Mouse (Mus musculus) adrenal gland, adult 2 months (tissue): ENCODE results near the gene P2ry2. TPM values are rescaled to one million over a fixed set of nuclear protein-coding genes. Genes with fewer than 3 reads are reported as not detected.

Experiments used
- DNase-seq: peaks from one replicate; pipeline ENCODE4 v3.0.0; 2021
- polyA plus RNA-seq: library from polyadenylated mRNA; depleted of rRNA; stranded (reverse); fragments of >200 nt; gene quantifications from 2 replicates; pipeline ENCODE4 v1.2.3, GENCODE M21; 2012
- total RNA-seq, 2 experiments: library from RNA; stranded (reverse); gene quantifications; 2 replicates each; pipeline ENCODE4 v1.2.3; 2021

P2ry2 gene
- total and polyA plus RNA-seq, 3 experiments = 1.9 to 5.0 (median 3.8) TPM

GRCm38 (mm10) chr7:100984452-100985395, 27.9 kb downstream of the P2ry2 start:
- DNase-seq = peak; percentile 70

- DNase-seq = peak; percentile 78
Measured at GRCm38 (mm10) chr7:100979175-100979574, 33.5 kb downstream of the P2ry2 start.

- DNase-seq = no peak
Measured at GRCm38 (mm10) chr7:100978171-100978570, 34.5 kb downstream of the P2ry2 start.

GRCm38 (mm10) chr7:100974135-100974903, 38.3 kb downstream of the P2ry2 start, which contains the start of gene P2ry6:
Gene P2ry6 (minus strand): TSS chr7:100974649.
- DNase-seq = peak; percentile 89

GRCm38 (mm10) chr7:100972875-100973274, 39.8 kb downstream of the P2ry2 start:
- DNase-seq = no peak

GRCm38 (mm10) chr7:100968874-100969659, 43.6 kb downstream of the P2ry2 start:
- no peak for DNase-seq

GRCm38 (mm10) chr7:100968376-100968775, 44.3 kb downstream of the P2ry2 start:
- DNase-seq = no peak

- no peak for DNase-seq
Measured at GRCm38 (mm10) chr7:100967850-100968249, 44.8 kb downstream of the P2ry2 start.

- DNase-seq = no peak
Measured at GRCm38 (mm10) chr7:100966014-100966413, 46.7 kb downstream of the P2ry2 start.

GRCm38 (mm10) chr7:100965079-100965478, 47.6 kb downstream of the P2ry2 start:
- DNase-seq = peak; percentile 39

GRCm38 (mm10) chr7:100964242-100964641, 48.4 kb downstream of the P2ry2 start:
- DNase-seq = no peak

GRCm38 (mm10) chr7:100963381-100963780, 49.3 kb downstream of the P2ry2 start:
- DNase-seq = no peak

GRCm38 (mm10) chr7:100961146-100961545, 51.5 kb downstream of the P2ry2 start:
- no peak for DNase-seq

- DNase-seq = no peak
Measured at GRCm38 (mm10) chr7:100960462-100960861, 52.2 kb downstream of the P2ry2 start.

- no peak for DNase-seq
Measured at GRCm38 (mm10) chr7:100958426-100958825, 54.2 kb downstream of the P2ry2 start.

- no peak for DNase-seq
Measured at GRCm38 (mm10) chr7:100952686-100953085, 60.0 kb downstream of the P2ry2 start.

GRCm38 (mm10) chr7:100951903-100952302, 60.8 kb downstream of the P2ry2 start:
- DNase-seq = no peak

GRCm38 (mm10) chr7:100950481-100951010, 62.1 kb downstream of the P2ry2 start:
- DNase-seq = peak; percentile 44

GRCm38 (mm10) chr7:100950031-100950430, 62.6 kb downstream of the P2ry2 start:
- no peak for DNase-seq
